Mouse (Mus musculus): ENCODE measurements around the gene Oaz2.
"Not testable (repeated sequence)": the region's sequence is repeated elsewhere in the genome, so short reads cannot be mapped to it uniquely, and the experiment has no call there.

Gene Oaz2

DNA sequence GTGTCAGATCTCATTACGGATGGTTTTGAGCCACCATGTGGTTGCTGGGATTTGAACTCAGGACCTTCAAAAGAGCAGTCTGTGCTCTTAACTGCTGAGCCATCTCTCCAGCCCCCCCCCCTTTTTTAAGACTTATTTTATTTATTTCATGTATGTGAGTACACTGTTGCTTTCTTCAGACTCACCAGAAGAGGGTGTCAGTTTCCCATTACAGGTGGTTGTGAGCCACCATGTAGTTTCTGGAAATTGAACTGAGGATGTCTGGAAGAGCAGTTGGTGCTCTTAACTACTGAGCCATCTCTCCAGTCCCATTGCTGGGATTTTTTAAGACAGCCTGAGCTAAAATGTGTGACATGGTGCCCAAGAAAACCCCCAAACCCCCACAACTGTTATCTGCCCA is 15.8 kb upstream of the Oaz2 start:
- DNase-seq (ENCODE audit: low spot score) = not testable (repeated sequence)

DNA sequence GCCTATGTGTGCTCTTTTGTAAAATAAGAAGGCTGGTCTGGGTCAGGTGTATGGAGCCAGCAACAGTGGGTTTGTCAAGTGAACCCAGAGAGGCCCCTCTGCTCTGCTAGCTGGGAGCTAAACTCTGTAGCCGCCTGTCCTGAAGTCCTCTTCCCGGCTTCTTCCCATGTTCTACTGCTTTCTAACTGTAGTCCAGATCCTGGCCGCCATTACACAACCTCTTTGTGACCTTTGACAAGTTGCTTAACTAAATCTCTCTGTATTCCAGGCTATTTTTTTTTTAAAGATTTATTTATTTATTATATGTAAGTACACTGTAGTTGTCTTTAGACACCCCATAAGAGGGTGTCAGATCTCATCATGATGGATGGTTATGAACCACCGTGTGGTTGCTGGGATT is 14.1 kb upstream of the Oaz2 start:
- no peak for DNase-seq (ENCODE audit: low spot score)

- no peak for DNase-seq (ENCODE audit: low spot score)
These were observed 13.0 kb upstream of the Oaz2 start for GRCm38 (mm10) chr9:65654700-65655237.

- DNase-seq (ENCODE audit: low spot score) = no peak
These were observed 12.3 kb upstream of the Oaz2 start for GRCm38 (mm10) chr9:65655540-65655939.

DNA sequence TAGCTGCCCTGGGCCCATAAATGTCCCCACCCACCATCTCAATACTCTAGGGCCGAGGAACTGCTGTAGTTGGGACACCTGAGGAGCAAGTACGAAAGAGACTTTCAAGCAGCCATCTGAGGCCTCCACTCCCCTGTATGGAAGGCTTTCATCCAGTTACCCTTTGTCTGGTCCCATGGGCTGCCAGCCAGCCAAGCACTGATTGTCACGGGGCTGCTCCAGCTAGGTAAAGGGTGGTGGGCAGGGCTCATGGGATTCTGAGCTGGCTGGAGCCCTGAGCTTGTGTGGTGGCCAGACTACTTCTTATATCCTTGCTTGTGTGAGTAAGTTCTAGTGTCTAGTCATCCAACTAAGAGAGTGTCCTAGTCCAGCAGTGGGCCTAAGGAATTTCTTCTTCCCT is 10.6 kb upstream of the Oaz2 start:
- no peak for DNase-seq (ENCODE audit: low spot score)

DNA sequence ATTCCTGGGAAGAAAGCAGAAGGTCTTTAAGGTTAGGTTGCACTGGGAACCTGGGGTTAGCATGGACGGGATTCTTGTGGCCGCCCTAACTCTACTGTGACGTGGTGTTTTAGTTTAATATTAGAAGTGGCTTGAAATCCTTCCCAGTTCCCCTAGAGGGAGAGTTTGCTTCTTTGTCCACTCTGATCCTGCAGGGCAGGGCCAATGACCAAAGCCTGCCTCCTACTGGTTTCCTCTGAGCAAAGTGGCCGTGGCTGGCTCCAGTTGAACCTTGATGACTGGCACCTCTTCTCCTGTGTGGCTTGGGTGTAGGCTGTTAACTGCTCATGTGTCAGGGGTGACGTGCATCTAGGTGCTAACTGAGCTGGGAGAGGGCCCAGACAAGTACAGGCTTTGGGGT is 6.8 kb upstream of the Oaz2 start:
- no peak for DNase-seq (ENCODE audit: low spot score)

DNA sequence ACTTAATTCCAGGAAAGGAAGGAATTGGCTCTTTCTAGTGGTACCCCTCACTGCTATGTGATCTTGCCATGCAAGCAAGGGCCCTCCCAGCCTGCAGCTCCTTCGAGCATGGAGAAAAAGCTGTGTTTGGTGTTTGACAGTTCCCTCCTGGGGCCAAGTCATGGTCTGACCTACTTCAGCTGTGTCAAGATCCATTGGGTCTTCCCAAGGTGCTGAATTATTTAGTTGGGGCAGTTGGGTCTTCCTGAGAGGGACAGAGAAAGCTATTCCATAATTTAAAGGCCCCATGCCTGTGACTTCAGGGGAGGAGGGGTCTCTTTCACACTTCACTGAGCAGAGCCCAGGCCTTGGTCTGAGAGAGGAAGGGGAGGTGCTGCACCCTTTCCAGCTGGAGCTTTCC is 6.3 kb upstream of the Oaz2 start:
- no peak for DNase-seq (ENCODE audit: low spot score)

GRCm38 (mm10) chr9:65664163-65664562 is 3.6 kb upstream of the Oaz2 start:
- peak; percentile 46 for DNase-seq (ENCODE audit: low spot score)

- no peak for DNase-seq (ENCODE audit: low spot score)
These were observed 1.8 kb upstream of the Oaz2 start for GRCm38 (mm10) chr9:65666042-65666441.

GRCm38 (mm10) chr9:65671431-65671931 is 3.7 kb downstream of the Oaz2 start:
- no peak for DNase-seq (ENCODE audit: low spot score)

DNA sequence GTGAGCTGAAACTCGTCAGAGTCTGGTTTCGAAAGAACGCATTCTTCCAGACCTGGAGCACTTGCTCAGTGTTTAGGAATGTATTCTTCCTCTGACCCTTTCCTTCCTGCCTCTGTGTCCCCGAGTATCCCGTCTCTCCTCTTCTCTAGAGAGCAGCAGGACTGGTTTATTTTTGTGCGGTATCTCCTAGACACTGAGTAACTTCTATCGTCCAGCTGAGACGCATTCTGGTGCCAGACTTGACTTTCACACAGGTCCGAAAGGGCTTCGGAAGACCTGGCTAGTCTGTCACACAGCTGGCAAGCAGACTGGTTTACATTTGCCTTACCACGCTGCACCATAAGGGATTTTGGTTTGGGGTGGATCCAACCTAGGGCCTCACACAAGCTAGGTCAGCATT is 5.2 kb downstream of the Oaz2 start:
- DNase-seq (ENCODE audit: low spot score) = no peak

DNA sequence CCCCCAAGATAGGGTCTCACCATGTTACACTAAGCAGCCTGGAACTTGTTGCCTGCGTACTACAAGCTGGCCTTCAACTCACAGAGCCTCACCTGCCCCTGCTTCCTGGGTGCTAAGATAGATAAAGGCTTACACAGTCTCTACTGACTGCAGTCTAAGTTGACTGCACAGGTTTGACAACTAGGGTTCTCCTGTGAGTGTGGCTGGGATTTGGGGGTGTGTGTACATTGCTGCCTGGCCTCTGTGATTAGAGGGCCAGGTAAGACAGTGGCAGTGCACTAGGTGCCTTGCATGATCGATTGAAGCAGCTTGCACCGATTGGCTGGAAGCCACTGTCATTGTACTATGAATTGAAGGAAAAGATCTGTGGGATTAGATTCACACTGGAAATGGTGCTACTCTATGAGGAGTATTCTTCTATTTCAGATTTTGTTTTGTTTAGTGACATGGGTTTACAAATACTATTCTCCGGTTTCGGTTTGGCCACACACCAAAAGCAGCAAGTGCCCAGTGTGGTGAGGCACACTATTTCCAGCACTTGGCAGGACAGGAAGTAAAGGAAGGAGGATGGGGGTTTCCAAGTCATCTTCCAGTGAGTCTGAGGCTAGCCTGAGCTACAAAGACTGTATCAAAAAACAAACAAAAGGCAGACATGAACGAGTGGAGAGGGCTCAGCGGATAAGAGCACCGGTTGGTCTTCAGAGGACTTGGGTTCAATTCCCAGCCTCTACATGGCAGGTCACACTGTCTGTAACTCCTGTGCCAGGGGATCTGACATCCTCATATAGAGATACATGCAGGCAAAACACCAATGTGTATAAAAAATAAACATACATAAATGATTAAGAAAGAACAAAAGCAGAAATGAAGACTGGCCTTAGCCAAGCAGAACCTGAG is 7.9 kb downstream of the Oaz2 start:
- DNase-seq (ENCODE audit: low spot score) = no peak

DNA sequence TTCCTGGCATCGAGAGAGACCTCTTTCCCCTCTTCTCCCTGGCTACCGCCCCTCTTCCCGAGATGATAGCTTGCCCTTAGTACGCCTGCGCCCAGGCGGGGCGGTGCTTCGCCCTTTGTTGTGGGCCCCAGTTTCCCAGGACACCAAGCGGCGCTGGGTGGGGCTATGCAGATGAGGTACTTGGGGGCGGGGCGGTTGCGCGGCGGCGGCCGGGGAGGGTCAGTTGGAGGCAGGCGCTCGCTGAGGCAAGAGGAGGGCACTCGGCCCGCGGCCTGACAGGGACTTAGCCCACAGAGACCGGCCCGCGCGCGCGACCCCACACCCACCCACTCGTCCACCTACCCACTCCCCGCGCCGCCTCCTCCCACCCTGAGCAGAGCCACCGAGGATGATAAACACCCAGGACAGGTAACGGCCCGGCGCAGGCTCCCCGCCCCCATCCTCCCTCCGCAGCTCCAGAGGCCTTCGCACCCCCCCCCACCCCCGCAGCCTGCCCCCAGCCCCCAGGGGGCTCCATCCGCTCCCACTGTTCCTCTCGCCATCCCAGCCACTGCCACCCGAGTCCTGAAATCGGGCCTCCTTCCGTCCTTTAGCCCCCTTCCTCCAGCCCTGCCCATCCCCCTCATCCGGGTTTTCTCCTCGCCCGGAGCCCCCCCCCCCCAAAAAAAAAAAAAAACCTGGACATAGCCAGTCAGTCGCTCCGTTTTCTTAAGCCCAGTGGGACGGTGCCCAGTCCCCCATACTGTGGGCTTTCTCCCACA is 8.7 kb downstream of the Oaz2 start:
- DNase-seq (ENCODE audit: low spot score) = peak; percentile 91

DNA sequence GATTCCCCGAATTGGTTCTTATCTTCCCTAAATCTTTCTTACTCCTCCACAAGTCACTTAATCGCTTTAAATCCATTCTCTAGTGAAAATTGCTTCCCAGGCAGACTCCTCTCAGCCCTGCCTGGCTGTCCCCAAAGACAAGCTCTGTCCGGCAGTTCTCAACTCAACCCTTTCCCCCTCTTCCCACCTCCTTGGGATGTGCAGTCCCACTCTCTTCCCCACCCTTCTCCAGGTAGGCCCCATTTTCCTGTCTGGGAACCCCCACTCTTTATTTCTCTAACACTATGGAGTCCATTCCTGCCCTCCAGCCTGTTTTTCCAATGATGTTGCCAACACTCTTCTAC is 9.3 kb downstream of the Oaz2 start:
- DNase-seq (ENCODE audit: low spot score) = no peak

DNA sequence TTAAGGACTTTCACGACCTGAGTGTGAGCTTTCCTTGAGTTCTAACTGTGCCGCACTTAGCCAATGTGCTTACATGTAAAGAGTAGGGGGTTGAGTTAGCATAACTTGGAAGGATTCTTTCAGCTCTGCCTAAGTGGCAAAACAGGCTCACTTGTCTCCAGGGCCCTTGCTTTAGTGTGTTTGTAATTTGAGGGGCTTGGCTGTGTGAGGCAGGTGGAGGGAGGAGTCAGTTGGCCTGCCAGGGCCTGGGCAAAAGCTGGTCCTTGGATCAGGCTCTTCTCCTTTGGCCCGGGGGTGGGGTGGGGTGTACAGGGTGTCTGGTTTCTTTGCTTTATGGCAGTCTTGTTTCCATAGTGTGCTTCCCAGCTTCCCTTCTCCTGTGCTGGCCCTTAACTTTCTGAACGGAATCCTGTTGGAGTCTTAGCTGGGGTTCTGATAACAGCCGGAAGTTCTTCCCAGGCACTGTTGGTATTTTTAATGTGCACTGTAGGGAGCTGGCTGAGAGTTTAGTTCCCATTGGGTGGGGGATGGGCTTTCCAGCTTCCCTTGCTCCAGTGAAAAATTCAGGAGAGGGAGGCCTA is 11.5 kb downstream of the Oaz2 start:
- no peak for DNase-seq (ENCODE audit: low spot score)

- DNase-seq (ENCODE audit: low spot score) = no peak
These were observed 13.3 kb downstream of the Oaz2 start for GRCm38 (mm10) chr9:65680938-65681633.

DNA sequence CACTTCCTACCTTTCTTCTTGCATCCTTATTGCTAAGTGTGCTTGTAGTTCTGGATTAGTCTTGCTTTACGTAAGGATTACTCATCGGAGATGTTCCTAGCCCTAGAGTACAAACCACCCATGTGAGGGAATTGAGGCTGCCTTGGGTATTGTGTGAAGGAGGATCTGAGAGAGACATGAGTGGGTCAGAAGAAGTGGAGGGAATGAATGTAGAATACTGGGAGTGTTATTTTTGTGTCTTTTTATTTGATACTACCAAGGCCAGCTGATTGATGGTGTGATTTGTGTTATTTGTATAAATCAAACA is 13.8 kb downstream of the Oaz2 start:
- no peak for DNase-seq (ENCODE audit: low spot score)

- DNase-seq (ENCODE audit: low spot score) = no peak
These were observed 14.4 kb downstream of the Oaz2 start for GRCm38 (mm10) chr9:65682183-65682582.

GRCm38 (mm10) chr9:65682994-65683393 is 15.2 kb downstream of the Oaz2 start:
- no peak for DNase-seq (ENCODE audit: low spot score)

GRCm38 (mm10) chr9:65684704-65685103 is 16.9 kb downstream of the Oaz2 start:
- no peak for DNase-seq (ENCODE audit: low spot score)

DNA sequence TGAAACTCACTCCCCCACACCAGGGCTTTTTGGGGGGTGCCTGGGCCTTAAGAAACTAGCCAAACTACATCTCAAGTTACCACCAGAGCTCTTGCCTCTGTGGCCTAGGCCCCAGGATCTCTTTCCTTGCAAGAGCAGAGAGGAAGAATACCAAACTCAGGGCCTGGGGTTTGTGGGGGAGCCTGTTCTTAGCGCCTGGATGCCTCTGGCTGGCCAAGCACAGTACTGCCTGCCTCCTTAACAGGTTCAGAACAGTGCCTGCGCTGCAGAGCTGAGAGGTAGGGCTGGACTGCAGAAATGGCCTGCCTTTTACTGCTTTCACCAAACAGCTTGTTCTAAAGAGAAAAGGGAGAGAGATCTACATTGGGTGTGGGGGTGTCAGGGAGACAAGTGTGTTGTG is 22.1 kb downstream of the Oaz2 start:
- DNase-seq (ENCODE audit: low spot score) = not testable (repeated sequence)

- no peak for DNase-seq (ENCODE audit: low spot score)
These were observed 24.7 kb downstream of the Oaz2 start for GRCm38 (mm10) chr9:65692466-65692865.

All from ovary, postnatal 10 days (tissue).